Mouse (Mus musculus) megakaryocyte, embryonic 14.5 days (primary cell): ENCODE measurements around the gene Cyb5d1.

Source experiments
- FLI1 ChIP-seq: IDR thresholded peaks from 2 replicates; pipeline ENCODE4 v1.6.1; 2012; ENCODE audit warnings: low read length, inconsistent platforms, mixed read lengths
- GATA1 ChIP-seq: IDR thresholded peaks from 3 replicates; pipeline ENCODE4 v1.6.1; 2012; ENCODE audit warnings: mixed read lengths, low read length, inconsistent platforms, borderline replicate concordance

GRCm38 (mm10) chr11:69432640-69432982, 37.2 kb upstream of the Cyb5d1 start:
- no peak for TF ChIP-seq GATA1
- no peak for TF ChIP-seq FLI1
